Mouse (Mus musculus) limb, embryonic 14.5 days (tissue): ENCODE measurements at regions not wholly inside any gene's neighbourhood (a gene's known extent, or its start where the extent isn't known, plus 50 kb on each side); places are given as distances from the start of the nearest gene placed in this dataset.

ENCODE experiments used
- ATAC-seq: fragments of 200-750 bp; cut with Nextera tagmentation; 2 replicates; pipeline ENCODE4 v1.8.0; 2017; ENCODE audit warnings: low read depth, moderate number of reproducible peaks, moderate TSS enrichment; ENCODE audit not compliant: low FRiP score
- DNase-seq: peaks from one replicate; pipeline ENCODE4 v3.0.0-alpha.2; 2015; ENCODE audit warnings: low spot score
- H3K27ac ChIP-seq: fragments of 300-500 bp; sonication (generic); replicated peaks from 2 replicates; pipeline ENCODE4 v1.5.1; 2014; ENCODE audit warnings: low read depth, mild to moderate bottlenecking, low read length, moderate library complexity, mixed read lengths
- H3K27me3 ChIP-seq: fragments of 300-500 bp; sonication (generic); 2 replicates; pipeline ENCODE4 v1.6.1; 2014; ENCODE audit warnings: low read length, mixed read lengths; ENCODE audit not compliant: control insufficient read depth, insufficient read depth
- H3K36me3 ChIP-seq: fragments of 300-500 bp; sonication (generic); 2 replicates; pipeline ENCODE4 v1.6.1; 2014; ENCODE audit warnings: mild to moderate bottlenecking, low read length, moderate library complexity, mixed read lengths; ENCODE audit not compliant: control insufficient read depth, insufficient read depth
- H3K4me1 ChIP-seq: fragments of 300-500 bp; sonication (generic); 2 replicates; pipeline ENCODE4 v1.6.1; 2014; ENCODE audit warnings: antibody characterized with exemption, low read length, mixed read lengths; ENCODE audit not compliant: control insufficient read depth, insufficient read depth
- H3K4me2 ChIP-seq: fragments of 300-500 bp; sonication (generic); replicated peaks from 2 replicates; pipeline ENCODE4 v1.6.1; 2014; ENCODE audit warnings: low read depth, mild to moderate bottlenecking, low read length, moderate library complexity; ENCODE audit not compliant: severe bottlenecking
- H3K4me3 ChIP-seq: fragments of 300-500 bp; sonication (generic); replicated peaks from 2 replicates; pipeline ENCODE4 v1.5.1; 2014; ENCODE audit warnings: low read length
- H3K9ac ChIP-seq: fragments of 300-500 bp; sonication (generic); 2 replicates; pipeline ENCODE4 v1.6.1; 2014; ENCODE audit warnings: mild to moderate bottlenecking, low read depth, low read length, moderate library complexity; ENCODE audit not compliant: severe bottlenecking
- H3K9me3 ChIP-seq: fragments of 300-500 bp; sonication (generic); 2 replicates; pipeline ENCODE4 v1.6.1; 2016; ENCODE audit warnings: low read length; ENCODE audit not compliant: control insufficient read depth
- POLR2A ChIP-seq: fragments of 200-500 bp; IDR thresholded peaks from 2 replicates; pipeline ENCODE4 v1.8.0; 2012; ENCODE audit warnings: inconsistent platforms, mild to moderate bottlenecking, moderate library complexity, borderline replicate concordance; ENCODE audit not compliant: insufficient read depth, insufficient read length; ENCODE audit errors: extremely low read depth
- WGBS: fragments of 180-500 bp; shearing (Covaris S2); extraction: QIAGEN DNeasy Blood & Tissue Kit; methylation state at CpG from one replicate; pipeline ENCODE4 v1.1.7; 2014; 5-methylcytosine and 5-hydroxymethylcytosine counted together

GRCm38 (mm10) chr16:62407526-62408165 is 379.0 kb downstream of the Nsun3 start:
- WGBS, result 45% methylated on average over 3 of the region's 3 CpGs
- TF ChIP-seq POLR2A, result no peak
- H3K9ac ChIP-seq, result no peak overlapping the region
- H3K36me3 ChIP-seq, result no peaks in the 10 kb centered on the region
- no peaks in the 10 kb centered on the region for H3K9me3 ChIP-seq
- no peak overlapping the region for H3K4me2 ChIP-seq
- H3K27ac ChIP-seq, result no peak overlapping the region
- H3K27me3 ChIP-seq, result no peaks in the 10 kb centered on the region
- no peaks in the 10 kb centered on the region for H3K4me1 ChIP-seq
- no peak overlapping the region for H3K4me3 ChIP-seq
- DNase-seq (no peak), ATAC-seq (peak; percentile 34; the same call in 1 of the 2 replicates)

- Histone ChIP-seq H3K9me3 (no peaks in the 10 kb centered on the region), H3K4me1 (no peaks in the 10 kb centered on the region), H3K27ac (no peak overlapping the region), H3K4me2 (no peak overlapping the region), H3K36me3 (no peaks in the 10 kb centered on the region), H3K9ac (no peak overlapping the region), H3K27me3 (no peaks in the 10 kb centered on the region), H3K4me3 (no peak overlapping the region)
- TF ChIP-seq POLR2A, result no peak
- WGBS, result 73% methylated on average over 2 of the region's 2 CpGs
- DNase-seq (no peak), ATAC-seq (no peak)
Observed at GRCm38 (mm10) chr16:62406458-62406857, 380.2 kb downstream of the Nsun3 start.

- Histone ChIP-seq H3K36me3 (no peaks in the 10 kb centered on the region), H3K27me3 (no peaks in the 10 kb centered on the region), H3K9ac (no peak overlapping the region), H3K4me2 (no peak overlapping the region), H3K4me1 (no peaks in the 10 kb centered on the region), H3K4me3 (no peak overlapping the region), H3K9me3 (no peaks in the 10 kb centered on the region), H3K27ac (no peak overlapping the region)
- ATAC-seq, result no peak
- TF ChIP-seq POLR2A, result no peak
- no peak for DNase-seq
Observed at GRCm38 (mm10) chr16:62357279-62357678, 429.3 kb downstream of the Nsun3 start.

GRCm38 (mm10) chr16:62356349-62356748 is 430.3 kb downstream of the Nsun3 start:
- DNase-seq, result no peak
- Histone ChIP-seq H3K9ac (no peak overlapping the region), H3K4me2 (no peak overlapping the region), H3K27me3 (no peaks in the 10 kb centered on the region), H3K4me3 (no peak overlapping the region), H3K4me1 (no peaks in the 10 kb centered on the region), H3K36me3 (no peaks in the 10 kb centered on the region), H3K27ac (no peak overlapping the region), H3K9me3 (no peaks in the 10 kb centered on the region)
- ATAC-seq, result no peak
- no peak for TF ChIP-seq POLR2A
- WGBS, result 82% methylated on average over 3 of the region's 3 CpGs

- Histone ChIP-seq H3K36me3 (no peaks in the 10 kb centered on the region), H3K4me3 (no peak overlapping the region), H3K9me3 (no peaks in the 10 kb centered on the region), H3K27ac (no peak overlapping the region), H3K4me1 (no peaks in the 10 kb centered on the region), H3K27me3 (no peaks in the 10 kb centered on the region), H3K9ac (no peak overlapping the region), H3K4me2 (no peak overlapping the region)
- ATAC-seq (no peak), DNase-seq (no peak)
- WGBS, result 60% methylated on average over 8 of the region's 8 CpGs
- TF ChIP-seq POLR2A, result no peak
Observed at GRCm38 (mm10) chr16:62355830-62356270, 430.8 kb downstream of the Nsun3 start.
